Mouse (Mus musculus) forebrain, embryonic 10.5 days (tissue): Measurements from ENCODE around the gene Fau. TPM values are rescaled to one million over a fixed set of nuclear protein-coding genes. Genes with fewer than 3 reads are reported as not detected.

Experiments used
- DNase-seq: peaks from one replicate; pipeline ENCODE4 v3.0.0-alpha.2; 2017; ENCODE audit warnings: low spot score; ENCODE audit errors: extremely low spot score
- H3K27ac ChIP-seq: fragments of 300-500 bp; sonication (generic); 2 replicates; pipeline ENCODE4 v1.5.1; 2016; ENCODE audit warnings: mild to moderate bottlenecking
- H3K27me3 ChIP-seq: fragments of 300-500 bp; sonication (generic); 2 replicates; pipeline ENCODE4 v1.6.1; 2016; ENCODE audit warnings: mild to moderate bottlenecking; ENCODE audit not compliant: poor library complexity, severe bottlenecking
- H3K36me3 ChIP-seq: fragments of 300-500 bp; sonication (generic); replicated peaks from 2 replicates; pipeline ENCODE4 v1.6.1; 2016; ENCODE audit warnings: mild to moderate bottlenecking, moderate library complexity
- H3K4me1 ChIP-seq: fragments of 300-500 bp; sonication (generic); 2 replicates; pipeline ENCODE4 v1.6.1; 2016
- H3K4me3 ChIP-seq: fragments of 300-500 bp; sonication (generic); 2 replicates; pipeline ENCODE4 v1.5.1; 2016; ENCODE audit warnings: mild to moderate bottlenecking, moderate library complexity
- H3K9me3 ChIP-seq: fragments of 300-500 bp; sonication (generic); 2 replicates; pipeline ENCODE4 v1.6.1; 2016; ENCODE audit warnings: mild to moderate bottlenecking, moderate library complexity
- WGBS: fragments of 180-500 bp; shearing (Covaris S2); methylation state at CpG from one replicate; pipeline ENCODE4 v1.1.7; 2016; 5-methylcytosine and 5-hydroxymethylcytosine counted together
- microRNA-seq: library from miRNA; unstranded; fragments of <30 nt; microRNA quantifications from one replicate; pipeline ENCODE4, GENCODE M21; 2017
- polyA plus RNA-seq: library from polyadenylated mRNA; unstranded; fragments of >200 nt; fragmentation: Nextera tagmentation; extraction: Ambion mirVana; gene quantifications from 2 replicates; pipeline ENCODE4 v1.2.1, GENCODE M21; 2016

Fau gene
- polyA plus RNA-seq, 1 experiment from 2014 or later, result 829 TPM

- H3K4me3 ChIP-seq, result no peak overlapping the region
- H3K27me3 ChIP-seq, result no peaks in the 10 kb centered on the region
- WGBS, result 95% methylated on average over 13 of the region's 13 CpGs
- peaks cover 80% of the 10 kb centered on the region for H3K36me3 ChIP-seq
- no peak overlapping the region for H3K27ac ChIP-seq
- no peaks in the 10 kb centered on the region for H3K9me3 ChIP-seq
- no peak for DNase-seq
- peaks cover 16% of the 10 kb centered on the region for H3K4me1 ChIP-seq
Measured at GRCm38 (mm10) chr19:6088841-6089240, 31.2 kb downstream of the Fau start.

- Histone ChIP-seq H3K36me3 (peaks cover 98% of the 10 kb centered on the region), H3K27me3 (no peaks in the 10 kb centered on the region), H3K4me1 (no peaks in the 10 kb centered on the region), H3K27ac (no peak within 1 kb of the TSS), H3K9me3 (no peaks in the 10 kb centered on the region), H3K4me3 (no peak within 1 kb of the TSS)
- WGBS, result 94% methylated on average over 7 of the region's 7 CpGs
- no peak for DNase-seq
Measured at GRCm38 (mm10) chr19:6094119-6094518, 36.5 kb downstream of the Fau start, which contains the start of gene AC131692.1. TSS of gene AC131692.1 (plus strand) at chr19:6094419.

- Histone ChIP-seq H3K36me3 (peaks cover 74% of the 10 kb centered on the region), H3K4me3 (no peak overlapping the region), H3K27ac (no peak overlapping the region), H3K9me3 (no peaks in the 10 kb centered on the region), H3K27me3 (no peaks in the 10 kb centered on the region), H3K4me1 (peaks cover 8% of the 10 kb centered on the region)
- DNase-seq, result no peak
- 86% methylated on average over 3 of the region's 3 CpGs for WGBS
Measured at GRCm38 (mm10) chr19:6097847-6098246, 40.2 kb downstream of the Fau start.

- H3K27me3 ChIP-seq, result no peaks in the 10 kb centered on the region
- H3K4me1 ChIP-seq, result peaks cover 8% of the 10 kb centered on the region
- no peak for DNase-seq
- no peak overlapping the region for H3K27ac ChIP-seq
- no peaks in the 10 kb centered on the region for H3K9me3 ChIP-seq
- WGBS, result 59% methylated on average over 6 of the region's 6 CpGs
- peaks cover 45% of the 10 kb centered on the region for H3K36me3 ChIP-seq
- H3K4me3 ChIP-seq, result no peak overlapping the region
Measured at GRCm38 (mm10) chr19:6101186-6101585, 43.5 kb downstream of the Fau start.

GRCm38 (mm10) chr19:6102169-6102853 is 44.7 kb downstream of the Fau start:
- whole genome bisulfite sequencing, result 82% methylated on average over 6 of the region's 6 CpGs
- H3K4me3 ChIP-seq, result no peak overlapping the region

GRCm38 (mm10) chr19:6104476-6104875 is 46.8 kb downstream of the Fau start:
- H3K4me1 ChIP-seq, result peaks cover 11% of the 10 kb centered on the region
- 87% methylated on average over 4 of the region's 4 CpGs for WGBS
- no peak overlapping the region for H3K4me3 ChIP-seq
- H3K36me3 ChIP-seq, result peaks cover 23% of the 10 kb centered on the region
- H3K27ac ChIP-seq, result no peak overlapping the region
- no peaks in the 10 kb centered on the region for H3K9me3 ChIP-seq
- no peak for DNase-seq
- no peaks in the 10 kb centered on the region for H3K27me3 ChIP-seq

More at GRCm38 (mm10) chr19:6102169-6102853, 44.7 kb downstream of the Fau start:
- Histone ChIP-seq H3K9me3 (no peaks in the 10 kb centered on the region), H3K27ac (no peak overlapping the region), H3K27me3 (no peaks in the 10 kb centered on the region), H3K4me1 (peaks cover 11% of the 10 kb centered on the region), H3K36me3 (peaks cover 39% of the 10 kb centered on the region)
- no peak for DNase-seq

GRCm38 (mm10) chr19:6105586-6105985 is 47.9 kb downstream of the Fau start, which contains the start of gene Naaladl1:
TSS of gene Naaladl1 (plus strand) at chr19:6105782.
- Histone ChIP-seq H3K27me3 (no peaks in the 10 kb centered on the region), H3K27ac (no peak within 1 kb of the TSS), H3K4me3 (no peak within 1 kb of the TSS), H3K4me1 (peaks cover 9% of the 10 kb centered on the region), H3K36me3 (peaks cover 13% of the 10 kb centered on the region), H3K9me3 (no peaks in the 10 kb centered on the region)
- DNase-seq, result no peak
- WGBS, result 92% methylated on average over 7 of the region's 7 CpGs

Small RNA genes lying within 50 kb of the gene (microRNA-seq; reads per million reads assigned to microRNA genes)
- gene Mir6988, result 0.90 reads per million

Other genes with a start within 250 kb of the Fau start
- gene Frmd8, start 182.6 kb upstream of the Fau start, polyA plus RNA-seq, result 36.9 and 40.6 TPM in 2 replicates
- gene Slc25a45, start 180.0 kb upstream of the Fau start, polyA plus RNA-seq, result 1.5 and 2.0 TPM in 2 replicates
- 9.0 and 9.1 TPM in 2 replicates for gene Tigd3, start 163.7 kb upstream of the Fau start, polyA plus RNA-seq
- 246 and 247 TPM in 2 replicates for gene Dpf2, start 144.8 kb upstream of the Fau start, polyA plus RNA-seq
- gene Cdc42ep2, start 133.0 kb upstream of the Fau start, polyA plus RNA-seq, result 1.1 and 1.5 TPM in 2 replicates
- gene Pola2, start 93.6 kb upstream of the Fau start, polyA plus RNA-seq, result 122 and 126 TPM in 2 replicates
- gene Slc22a20, start 71.7 kb upstream of the Fau start, polyA plus RNA-seq, result not detected in 2 replicates
- 2.5 and 3.0 TPM in 2 replicates for gene Capn1, start 41.9 kb upstream of the Fau start, polyA plus RNA-seq
- 30.8 and 32.2 TPM in 2 replicates for gene Syvn1, start 11.3 kb upstream of the Fau start, polyA plus RNA-seq
- gene Mrpl49, start 59 bp upstream of the Fau start, polyA plus RNA-seq, result 89.4 and 92.1 TPM in 2 replicates
- gene Znhit2, start 3.3 kb downstream of the Fau start, polyA plus RNA-seq, result 35.1 and 38.7 TPM in 2 replicates
- gene Tm7sf2, start 10.5 kb downstream of the Fau start, polyA plus RNA-seq, result 31.0 and 32.2 TPM in 2 replicates
- gene Vps51, start 19.4 kb downstream of the Fau start, polyA plus RNA-seq, result 65.2 and 68.2 TPM in 2 replicates
- gene Tmem262, start 22.2 kb downstream of the Fau start, polyA plus RNA-seq, result not detected in 2 replicates
- gene Gm28374, start 24.4 kb downstream of the Fau start, polyA plus RNA-seq, result 1.7 and 3.1 TPM in 2 replicates
- 74.0 and 78.0 TPM in 2 replicates for gene Zfpl1, start 27.1 kb downstream of the Fau start, polyA plus RNA-seq
- gene Cdca5, start 27.1 kb downstream of the Fau start, polyA plus RNA-seq, result 78.9 and 85.4 TPM in 2 replicates
- gene AC131692.1, start 36.6 kb downstream of the Fau start, polyA plus RNA-seq, result 1.0 and 1.5 TPM in 2 replicates
- gene Naaladl1, start 47.9 kb downstream of the Fau start, polyA plus RNA-seq, result 0.82 and 0.88 TPM in 2 replicates
- gene Sac3d1, start 60.8 kb downstream of the Fau start, polyA plus RNA-seq, result 64.2 and 64.6 TPM in 2 replicates
- gene Snx15, start 70.5 kb downstream of the Fau start, polyA plus RNA-seq, result 24.1 and 25.6 TPM in 2 replicates
- not detected in 2 replicates for gene Batf2, start 83.1 kb downstream of the Fau start, polyA plus RNA-seq
- gene Arl2, start 83.7 kb downstream of the Fau start, polyA plus RNA-seq, result 112 and 113 TPM in 2 replicates
- not detected in 2 replicates for gene Majin, start 126.5 kb downstream of the Fau start, polyA plus RNA-seq
- gene Gpha2, start 168.5 kb downstream of the Fau start, polyA plus RNA-seq, result 0.58 TPM in 1 of 2 replicates, not detected in the other
- 21.6 and 24.4 TPM in 2 replicates for gene Ppp2r5b, start 178.0 kb downstream of the Fau start, polyA plus RNA-seq
- 11.1 and 11.4 TPM in 2 replicates for gene Atg2a, start 183.8 kb downstream of the Fau start, polyA plus RNA-seq
- 76.8 and 82.1 TPM in 2 replicates for gene Ehd1, start 218.9 kb downstream of the Fau start, polyA plus RNA-seq
- 0.23 and 0.24 TPM in 2 replicates for gene Cdc42bpg, start 248.6 kb downstream of the Fau start, polyA plus RNA-seq